Mouse (Mus musculus) spleen, postnatal 14 days (tissue): Measurements from ENCODE around the gene Setx.
"Not testable (repeated sequence)": the region's sequence is repeated elsewhere in the genome, so short reads cannot be mapped to it uniquely, and the experiment has no call there.

Experiments used
- DNase-seq, 2 experiments: peaks; one replicate each; pipeline ENCODE4 v3.0.0; 2021 to 2022; ENCODE audit warnings: low spot score in 2 of 2

The Setx gene

GRCm38 (mm10) chr2:29123907-29124569, at the start of gene Setx:
TSS of gene Setx (plus strand) at chr2:29124181.
- DNase-seq, result no peak

GRCm38 (mm10) chr2:29074676-29075075, 49.3 kb upstream of the Setx start:
- no peak for DNase-seq

- DNase-seq, result no peak
These were observed 48.5 kb upstream of the Setx start for GRCm38 (mm10) chr2:29075331-29076070.

- DNase-seq, result no peak
These were observed 47.8 kb upstream of the Setx start for GRCm38 (mm10) chr2:29076226-29076625.

- no peak for DNase-seq
These were observed 42.0 kb upstream of the Setx start for GRCm38 (mm10) chr2:29081965-29082364.

- no peak for DNase-seq
These were observed 38.0 kb upstream of the Setx start for GRCm38 (mm10) chr2:29086026-29086425.

GRCm38 (mm10) chr2:29089276-29089675, 34.7 kb upstream of the Setx start:
- DNase-seq, result not testable (repeated sequence)

GRCm38 (mm10) chr2:29095674-29096073, 28.3 kb upstream of the Setx start:
- no peak for DNase-seq

- no peak for DNase-seq
These were observed 27.2 kb upstream of the Setx start for GRCm38 (mm10) chr2:29096751-29097150.

- DNase-seq, result no peak
These were observed 26.5 kb upstream of the Setx start for GRCm38 (mm10) chr2:29097465-29097864.

- not testable (repeated sequence) for DNase-seq
These were observed 26.0 kb upstream of the Setx start for GRCm38 (mm10) chr2:29097955-29098354.

- no peak for DNase-seq
These were observed 25.2 kb upstream of the Setx start for GRCm38 (mm10) chr2:29098786-29099185.

- DNase-seq, result no peak
These were observed 24.3 kb upstream of the Setx start for GRCm38 (mm10) chr2:29099646-29100045.

- DNase-seq, result no peak
These were observed 23.0 kb upstream of the Setx start for GRCm38 (mm10) chr2:29100822-29101534.

- DNase-seq, result not testable (repeated sequence)
These were observed 21.3 kb upstream of the Setx start for GRCm38 (mm10) chr2:29102416-29103377.

GRCm38 (mm10) chr2:29120969-29121368, 3.0 kb upstream of the Setx start:
- no peak for DNase-seq

- no peak for DNase-seq
These were observed 1.5 kb upstream of the Setx start for GRCm38 (mm10) chr2:29122446-29122845.

- no peak for DNase-seq
These were observed 572 bp downstream of the Setx start for GRCm38 (mm10) chr2:29124571-29124935.

- DNase-seq, result peak; percentile 96 to 98
These were observed 1.1 kb downstream of the Setx start for GRCm38 (mm10) chr2:29124936-29125701.

- DNase-seq, result no peak
These were observed 6.3 kb downstream of the Setx start for GRCm38 (mm10) chr2:29130118-29130899.
